ENCODE assay signal across 15 mouse cellular contexts in the genomic region with DNA sequence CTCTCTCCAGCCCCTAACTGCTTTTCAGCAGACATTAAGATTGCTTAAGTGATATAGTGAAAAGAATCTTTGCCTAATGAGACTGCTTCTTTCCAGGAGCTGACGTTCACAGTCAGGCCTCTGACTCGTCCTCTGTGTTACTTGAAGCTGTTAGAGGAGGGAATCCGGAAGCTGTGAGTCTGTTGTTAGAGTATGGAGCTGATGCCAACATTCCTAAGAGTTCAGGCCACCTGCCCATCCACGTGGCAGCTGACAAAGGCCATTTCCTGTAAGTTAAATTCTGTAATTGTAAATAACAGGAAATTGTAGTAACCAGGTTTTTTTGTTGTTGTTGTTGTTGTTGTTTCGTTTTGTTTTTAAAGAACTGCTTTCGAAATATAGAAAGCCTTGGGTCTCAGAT. TPM values are rescaled to one million over a fixed set of nuclear protein-coding genes. Genes with fewer than 3 reads are reported as not detected.
A peak's percentile ranks its signal among the peaks of the same experiment; 100 is the strongest.
DNase-seq lines count a peak whose midpoint lies in the region; ATAC-seq and TF ChIP-seq lines count a peak whose summit lies in the region.
"Had no signal": no experiment of that assay in that cellular context is flagged by ENCODE, and none has a peak within 500 bp of the region (broad histone marks: within the 10 kb centered on the region; RNA-seq: fewer than 3 reads in every experiment).

No protein-coding gene starts in this region.

- no peaks in the 10 kb centered on the region for H3K36me3 ChIP-seq in heart, embryonic 12.5 days
- peaks cover 4% of the 10 kb centered on the region; the same call in 1 of the 2 replicates for H3K36me3 ChIP-seq in heart, postnatal 0 days (replicated peaks; ENCODE audit: control insufficient read depth, insufficient read depth, low read length)
- H3K36me3 ChIP-seq in forebrain, postnatal 0 days (ENCODE audit: insufficient read depth) = peaks cover 5% of the 10 kb centered on the region; the same call in 1 of the 2 replicates
- H3K36me3 ChIP-seq: midbrain, embryonic 10.5 days had no signal

- no peak for TF ChIP-seq CTCF in heart, postnatal 0 days (IDR thresholded peaks at IDR 0.05; ENCODE audit: low read depth)
- no peak for TF ChIP-seq CTCF in forebrain, postnatal 0 days (IDR thresholded peaks at IDR 0.05; ENCODE audit: low read depth)

- no peak for ATAC-seq in heart, embryonic 12.5 days (ENCODE audit: insufficient number of reproducible peaks, low FRiP score)
- peak; percentile 49; the same call in 1 of the 2 replicates for ATAC-seq in heart, postnatal 0 days (ENCODE audit: insufficient read depth, low read depth)
- no peak for ATAC-seq in forebrain, postnatal 0 days
- ATAC-seq: intestine, embryonic 16.5 days; Patski had no signal

- no peak overlapping the region for H3K4me2 ChIP-seq in heart, embryonic 12.5 days
- H3K4me2 ChIP-seq in heart, postnatal 0 days (ENCODE audit: low read depth, low read length) = no peak overlapping the region
- H3K4me2 ChIP-seq in forebrain, postnatal 0 days (ENCODE audit: low read depth) = no peak overlapping the region

- peak; percentile 28 to 45 for DNase-seq in heart, adult 18-20 months
- peak; percentile 47 for DNase-seq in Muller cell, postnatal 12 days (ENCODE audit: inconsistent ontology term)
- peak; percentile 14 for DNase-seq in heart, postnatal 0 days (ENCODE audit: low spot score)
- peak; percentile 52 to 61 for DNase-seq in kidney, postnatal 36 days
- DNase-seq in ovary, postnatal 10 days (ENCODE audit: low spot score) = no peak
- no peak for DNase-seq in forebrain, postnatal 0 days
- no peak for DNase-seq in spleen, postnatal 36 days (ENCODE audit: low spot score in 2 of 2)
- DNase-seq: cerebellum, adult 11 months; right cerebral cortex, postnatal 4 days; thymus, postnatal 25 days had no signal

- 57% methylated on average over 6 of the region's 6 CpGs for WGBS in heart, embryonic 12.5 days
- WGBS in heart, postnatal 0 days = 41% methylated on average over 6 of the region's 6 CpGs
- WGBS in forebrain, postnatal 0 days = 52% methylated on average over 6 of the region's 6 CpGs

- H3K4me1 ChIP-seq in heart, embryonic 12.5 days (replicated peaks) = 0 out of 2 replicates have a peak, but pooled peaks cover 3% of the 10 kb centered on the region
- H3K4me1 ChIP-seq in heart, postnatal 0 days (ENCODE audit: control insufficient read depth, insufficient read depth) = no peaks in the 10 kb centered on the region
- no peaks in the 10 kb centered on the region for H3K4me1 ChIP-seq in forebrain, postnatal 0 days (ENCODE audit: insufficient read depth)

- TF ChIP-seq EP300 in heart, postnatal 0 days (IDR thresholded peaks at IDR 0.05; ENCODE audit: low read depth) = no peak

- H3K27ac ChIP-seq in heart, embryonic 12.5 days (ENCODE audit: poor library complexity, severe bottlenecking) = no peak overlapping the region
- no peak overlapping the region for H3K27ac ChIP-seq in heart, postnatal 0 days (ENCODE audit: low read depth)
- no peak overlapping the region for H3K27ac ChIP-seq in forebrain, postnatal 0 days (ENCODE audit: low read depth, low read length)
- H3K27ac ChIP-seq: midbrain, embryonic 10.5 days had no signal

- H3K9me3 ChIP-seq in heart, embryonic 12.5 days (replicated peaks) = no peaks in the 10 kb centered on the region
- no peaks in the 10 kb centered on the region for H3K9me3 ChIP-seq in heart, postnatal 0 days (replicated peaks; ENCODE audit: control insufficient read depth, low read length)
- no peaks in the 10 kb centered on the region for H3K9me3 ChIP-seq in forebrain, postnatal 0 days (ENCODE audit: low read length)
- H3K9me3 ChIP-seq: midbrain, embryonic 10.5 days had no signal

- H3K9ac ChIP-seq in heart, embryonic 12.5 days = no peak overlapping the region
- H3K9ac ChIP-seq in heart, postnatal 0 days (replicated peaks; ENCODE audit: low read depth, low read length) = no peak overlapping the region
- H3K9ac ChIP-seq in forebrain, postnatal 0 days = no peak overlapping the region

- no peaks in the 10 kb centered on the region for H3K27me3 ChIP-seq in heart, embryonic 12.5 days (replicated peaks)
- no peaks in the 10 kb centered on the region for H3K27me3 ChIP-seq in heart, postnatal 0 days (ENCODE audit: control insufficient read depth, insufficient read depth, low read length)
- H3K27me3 ChIP-seq in forebrain, postnatal 0 days (ENCODE audit: insufficient read depth, low read length) = no peaks in the 10 kb centered on the region
- H3K27me3 ChIP-seq: Patski had no signal

- no peak overlapping the region for H3K4me3 ChIP-seq in heart, embryonic 12.5 days
- H3K4me3 ChIP-seq in heart, postnatal 0 days (ENCODE audit: low read depth, low read length) = no peak overlapping the region
- H3K4me3 ChIP-seq in forebrain, postnatal 0 days (ENCODE audit: low read depth, low read length) = no peak overlapping the region
- H3K4me3 ChIP-seq: midbrain, embryonic 10.5 days had no signal

RNA-seq across cellular contexts. Expression of a gene that starts 16.8 kb away (rescaled TPM):
- 100 to 1,000 TPM; 101 to 106 TPM for total RNA-seq in heart, adult 18-20 months (2021)
- 0.33 and 0.89 TPM in 2 replicates for polyA plus RNA-seq in heart, embryonic 12.5 days (2016; fragmentation: Nextera tagmentation; extraction: Ambion mirVana)
- total RNA-seq in heart, postnatal 0 days (2014; rRNA removed; ENCODE audit: low replicate concordance) = 6.3 and 7.9 TPM in 2 replicates
- 8.9 and 10.9 TPM in 2 replicates for polyA plus RNA-seq in heart, postnatal 0 days (2015; fragmentation: Nextera tagmentation; extraction: Ambion mirVana)
- total RNA-seq in forebrain, postnatal 0 days (2014; rRNA removed) = 0.38 TPM in 2 replicates
- 0.13 and 0.16 TPM in 2 replicates for polyA plus RNA-seq in forebrain, postnatal 0 days (2015; fragmentation: Nextera tagmentation; extraction: Ambion mirVana)
- polyA plus RNA-seq: intestine, embryonic 16.5 days; midbrain, embryonic 10.5 days; stomach, embryonic 14.5 days had no signal

RNA-seq across cellular contexts. Expression of a gene that starts 59.8 kb away (rescaled TPM):
- total RNA-seq in heart, adult 18-20 months (2021) = 10 to 100 TPM; 13.9 to 16.6 TPM
- polyA plus RNA-seq in heart, embryonic 12.5 days (2016; fragmentation: Nextera tagmentation; extraction: Ambion mirVana) = 30.7 and 34.7 TPM in 2 replicates
- total RNA-seq in heart, postnatal 0 days (2014; rRNA removed; ENCODE audit: low replicate concordance) = 14.9 and 21.1 TPM in 2 replicates
- polyA plus RNA-seq in heart, postnatal 0 days (2015; fragmentation: Nextera tagmentation; extraction: Ambion mirVana) = 26.2 and 26.8 TPM in 2 replicates
- total RNA-seq in forebrain, postnatal 0 days (2014; rRNA removed) = 74.8 and 81.2 TPM in 2 replicates
- polyA plus RNA-seq in forebrain, postnatal 0 days (2015; fragmentation: Nextera tagmentation; extraction: Ambion mirVana) = 52.7 and 63.9 TPM in 2 replicates

Comparison
In these comparisons a context has a peak if more than half of its experiments do, and no peak if none do; other contexts are left out.
1. RNA of a gene that starts 16.8 kb away (total RNA-seq): 101 to 106 TPM in heart, adult 18-20 months; 6.3 to 7.9 TPM in heart, postnatal 0 days and 0.38 TPM in forebrain, postnatal 0 days; every median in the first group is over 10 times any median in the second.
2. DNase-seq: peak in heart, adult 18-20 months (2 of 2), Muller cell, postnatal 12 days (single experiment), heart, postnatal 0 days (single experiment) and kidney, postnatal 36 days (2 of 2); none in ovary, postnatal 10 days (single experiment), forebrain, postnatal 0 days (single experiment) and spleen, postnatal 36 days (0 of 2).